Mouse (Mus musculus): ENCODE measurements around the gene Timm10. TPM values are rescaled to one million over a fixed set of nuclear protein-coding genes. Genes with fewer than 3 reads are reported as not detected.
"Not testable (repeated sequence)": the region's sequence is repeated elsewhere in the genome, so short reads cannot be mapped to it uniquely, and the experiment has no call there.

Gene Timm10
- polyA plus RNA-seq, 1 experiment: 0.99 TPM

DNA sequence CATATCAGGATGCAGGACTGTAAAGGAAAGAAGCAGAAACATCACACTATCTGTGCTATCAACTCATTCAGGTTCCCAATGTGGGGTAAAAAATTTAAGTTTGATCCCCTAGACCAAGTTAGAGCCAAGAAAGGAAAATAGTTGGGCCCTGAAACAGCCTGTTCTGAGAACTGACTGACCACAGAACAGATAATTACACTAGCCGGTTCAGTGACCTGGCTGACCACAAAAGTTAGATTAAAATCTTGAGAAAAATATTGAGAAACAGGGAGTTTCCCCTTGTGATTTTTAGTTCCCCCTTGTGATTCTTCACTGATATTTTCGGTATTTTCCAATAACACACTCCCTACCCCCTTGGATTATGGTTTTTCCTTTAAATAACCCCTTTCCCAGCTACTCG is 32.9 kb upstream of the Timm10 start:
- H3K27me3 ChIP-seq (ENCODE audit: control insufficient read depth): peaks cover 26% of the 10 kb centered on the region
- peaks cover 23% of the 10 kb centered on the region for H3K9me3 ChIP-seq (ENCODE audit: control insufficient read depth, low read length)
- TF ChIP-seq TAL1 (IDR thresholded peaks at IDR 0.05; ENCODE audit: low read length) (no peak), GATA1 (IDR thresholded peaks at IDR 0.05; ENCODE audit: low read length) (no peak)
- peaks cover 12% of the 10 kb centered on the region for H3K36me3 ChIP-seq (ENCODE audit: control insufficient read depth)
- peaks cover 56% of the 10 kb centered on the region for H3K4me1 ChIP-seq (ENCODE audit: control insufficient read depth)
- H3K4me3 ChIP-seq (replicated peaks): no peak overlapping the region

- Histone ChIP-seq H3K4me3 (replicated peaks) (peak overlapping the region; percentile 86), H3K36me3 (ENCODE audit: control insufficient read depth) (peaks cover 45% of the 10 kb centered on the region), H3K9me3 (ENCODE audit: control insufficient read depth, low read length) (peaks cover 23% of the 10 kb centered on the region), H3K27me3 (ENCODE audit: control insufficient read depth) (no peaks in the 10 kb centered on the region), H3K4me1 (ENCODE audit: control insufficient read depth) (peaks cover 71% of the 10 kb centered on the region)
- TF ChIP-seq TAL1 (IDR thresholded peaks at IDR 0.05; ENCODE audit: low read length): no peak
- no peak for TF ChIP-seq GATA1 (IDR thresholded peaks at IDR 0.05; ENCODE audit: low read length)
Observed at GRCm38 (mm10) chr2:84797833-84798492, 28.8 kb upstream of the Timm10 start.

DNA sequence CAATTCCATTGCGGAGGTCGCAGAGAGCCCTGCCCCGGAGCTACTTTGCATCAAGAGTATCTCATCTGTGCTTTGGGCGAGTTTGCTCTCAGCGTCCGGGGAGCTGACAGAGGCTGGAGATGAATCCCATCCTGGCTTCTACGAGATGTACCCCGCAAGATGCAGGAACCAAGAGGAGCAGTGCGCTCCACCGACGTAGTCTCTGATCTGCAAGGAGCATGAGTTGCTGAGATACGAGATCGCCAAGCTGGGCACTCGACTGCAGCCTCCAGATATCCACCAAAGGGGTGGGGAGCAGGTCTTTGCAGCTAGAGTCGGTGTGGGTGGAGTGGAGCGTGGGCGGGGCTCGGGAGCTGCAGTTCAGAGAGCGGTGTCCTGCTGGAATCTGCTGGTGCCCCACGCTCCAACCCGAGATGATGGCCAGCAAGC is 28.3 kb upstream of the Timm10 start, which contains the start of gene Ube2l6:
Gene Ube2l6 (plus strand): TSS at position 336 of the 429 bp plus-strand sequence.
- Histone ChIP-seq H3K4me1 (ENCODE audit: control insufficient read depth) (peaks cover 71% of the 10 kb centered on the region), H3K4me3 (replicated peaks) (peak within 1 kb of the TSS; percentile 86), H3K36me3 (ENCODE audit: control insufficient read depth) (peaks cover 50% of the 10 kb centered on the region), H3K9me3 (ENCODE audit: control insufficient read depth, low read length) (peaks cover 23% of the 10 kb centered on the region), H3K27me3 (ENCODE audit: control insufficient read depth) (no peaks in the 10 kb centered on the region)
- TF ChIP-seq TAL1 (IDR thresholded peaks at IDR 0.05; ENCODE audit: low read length): peak; percentile 92
- peak; percentile 90 for TF ChIP-seq GATA1 (IDR thresholded peaks at IDR 0.05; ENCODE audit: low read length)

- Histone ChIP-seq H3K4me1 (ENCODE audit: control insufficient read depth) (peaks cover 71% of the 10 kb centered on the region), H3K9me3 (ENCODE audit: control insufficient read depth, low read length) (peaks cover 25% of the 10 kb centered on the region)
- TF ChIP-seq TAL1 (IDR thresholded peaks at IDR 0.05; ENCODE audit: low read length): no peak
- no peak for TF ChIP-seq GATA1 (IDR thresholded peaks at IDR 0.05; ENCODE audit: low read length)
Observed at GRCm38 (mm10) chr2:84799041-84799561, 27.7 kb upstream of the Timm10 start.

GRCm38 (mm10) chr2:84800304-84800703 is 26.5 kb upstream of the Timm10 start:
- H3K9me3 ChIP-seq (ENCODE audit: control insufficient read depth, low read length): peaks cover 18% of the 10 kb centered on the region
- peak overlapping the region; percentile 86 for H3K4me3 ChIP-seq (replicated peaks)
- peak; percentile 68 for TF ChIP-seq GATA1 (IDR thresholded peaks at IDR 0.05; ENCODE audit: low read length)
- no peak for TF ChIP-seq TAL1 (IDR thresholded peaks at IDR 0.05; ENCODE audit: low read length)
- peaks cover 74% of the 10 kb centered on the region for H3K4me1 ChIP-seq (ENCODE audit: control insufficient read depth)
- H3K27me3 ChIP-seq (ENCODE audit: control insufficient read depth): no peaks in the 10 kb centered on the region; the same call in 1 of the 2 replicates
- peaks cover 62% of the 10 kb centered on the region for H3K36me3 ChIP-seq (ENCODE audit: control insufficient read depth)

More at GRCm38 (mm10) chr2:84799041-84799561, 27.7 kb upstream of the Timm10 start:
- H3K27me3 ChIP-seq (ENCODE audit: control insufficient read depth): no peaks in the 10 kb centered on the region; the same call in 1 of the 2 replicates
- peak overlapping the region; percentile 86 for H3K4me3 ChIP-seq (replicated peaks)
- H3K36me3 ChIP-seq (ENCODE audit: control insufficient read depth): peaks cover 56% of the 10 kb centered on the region

DNA sequence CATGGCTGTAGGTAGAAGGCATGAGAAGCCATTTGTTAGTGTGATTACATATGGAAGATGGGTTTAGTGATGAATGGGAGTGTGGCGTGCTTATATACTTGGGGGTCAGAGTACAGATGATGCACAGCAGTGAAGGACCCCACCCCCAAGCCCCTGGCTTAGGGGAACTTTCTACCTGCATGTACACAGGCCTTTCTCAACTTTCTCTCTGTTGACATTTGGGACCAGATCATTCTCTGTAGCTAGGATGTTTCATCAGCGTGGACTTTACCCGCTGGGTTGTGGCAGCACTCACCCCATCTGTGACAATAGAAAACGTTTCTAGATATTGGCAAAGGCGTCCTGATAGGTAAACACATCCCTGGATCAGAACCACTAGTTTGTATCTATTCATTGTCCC is 25.6 kb upstream of the Timm10 start:
- H3K27me3 ChIP-seq (ENCODE audit: control insufficient read depth); H3K4me3 ChIP-seq (replicated peaks): not testable (repeated sequence)
- Histone ChIP-seq H3K4me1 (ENCODE audit: control insufficient read depth) (peaks cover 79% of the 10 kb centered on the region), H3K36me3 (ENCODE audit: control insufficient read depth) (peaks cover 68% of the 10 kb centered on the region), H3K9me3 (ENCODE audit: control insufficient read depth, low read length) (peaks cover 11% of the 10 kb centered on the region)

GRCm38 (mm10) chr2:84803963-84804362 is 22.8 kb upstream of the Timm10 start:
- Histone ChIP-seq H3K27me3 (ENCODE audit: control insufficient read depth) (no peaks in the 10 kb centered on the region; the same call in 1 of the 2 replicates), H3K9me3 (ENCODE audit: control insufficient read depth, low read length) (peaks cover 21% of the 10 kb centered on the region), H3K4me1 (ENCODE audit: control insufficient read depth) (peaks cover 89% of the 10 kb centered on the region), H3K36me3 (ENCODE audit: control insufficient read depth) (peaks cover 93% of the 10 kb centered on the region), H3K4me3 (replicated peaks) (no peak overlapping the region)
- no peak for TF ChIP-seq GATA1 (IDR thresholded peaks at IDR 0.05; ENCODE audit: low read length)
- TF ChIP-seq TAL1 (IDR thresholded peaks at IDR 0.05; ENCODE audit: low read length): no peak

GRCm38 (mm10) chr2:84806546-84806945 is 20.3 kb upstream of the Timm10 start:
- Histone ChIP-seq H3K4me3 (replicated peaks) (no peak overlapping the region), H3K36me3 (ENCODE audit: control insufficient read depth) (peaks cover 98% of the 10 kb centered on the region), H3K9me3 (ENCODE audit: control insufficient read depth, low read length) (peaks cover 30% of the 10 kb centered on the region), H3K4me1 (ENCODE audit: control insufficient read depth) (peaks cover 93% of the 10 kb centered on the region), H3K27me3 (ENCODE audit: control insufficient read depth) (peaks cover 3% of the 10 kb centered on the region; the same call in 1 of the 2 replicates)
- TF ChIP-seq GATA1 (IDR thresholded peaks at IDR 0.05; ENCODE audit: low read length): no peak
- no peak for TF ChIP-seq TAL1 (IDR thresholded peaks at IDR 0.05; ENCODE audit: low read length)

DNA sequence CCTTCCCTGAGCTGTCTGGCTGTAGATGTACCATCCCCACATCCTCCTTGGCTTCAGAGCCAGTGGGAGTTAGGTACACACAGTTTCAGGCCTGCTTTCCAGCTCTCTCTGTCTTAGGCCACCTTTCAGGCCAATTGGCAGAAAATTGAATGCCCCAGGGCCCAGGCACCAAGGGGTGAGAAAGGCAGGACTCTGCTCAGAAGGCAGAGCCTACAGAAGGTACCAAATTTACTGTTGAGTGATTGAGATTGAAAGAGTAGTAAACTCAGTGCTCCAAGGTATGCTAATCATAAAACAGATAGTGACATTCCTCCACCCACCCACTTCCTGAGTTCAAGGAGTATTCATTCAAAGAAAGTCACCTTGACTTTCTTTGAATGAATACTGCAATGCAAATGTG is 17.5 kb upstream of the Timm10 start:
- Histone ChIP-seq H3K27me3 (ENCODE audit: control insufficient read depth) (peaks cover 3% of the 10 kb centered on the region; the same call in 1 of the 2 replicates), H3K4me1 (ENCODE audit: control insufficient read depth) (peaks cover 95% of the 10 kb centered on the region), H3K9me3 (ENCODE audit: control insufficient read depth, low read length) (peaks cover 25% of the 10 kb centered on the region), H3K36me3 (ENCODE audit: control insufficient read depth) (peaks cover 95% of the 10 kb centered on the region), H3K4me3 (replicated peaks) (no peak overlapping the region)
- no peak for TF ChIP-seq TAL1 (IDR thresholded peaks at IDR 0.05; ENCODE audit: low read length)
- no peak for TF ChIP-seq GATA1 (IDR thresholded peaks at IDR 0.05; ENCODE audit: low read length)

All from erythroblast, embryonic 14.5 days (primary cell).